Mouse (Mus musculus): ENCODE results near the gene Ppp2r2c.

Gene Ppp2r2c

DNA sequence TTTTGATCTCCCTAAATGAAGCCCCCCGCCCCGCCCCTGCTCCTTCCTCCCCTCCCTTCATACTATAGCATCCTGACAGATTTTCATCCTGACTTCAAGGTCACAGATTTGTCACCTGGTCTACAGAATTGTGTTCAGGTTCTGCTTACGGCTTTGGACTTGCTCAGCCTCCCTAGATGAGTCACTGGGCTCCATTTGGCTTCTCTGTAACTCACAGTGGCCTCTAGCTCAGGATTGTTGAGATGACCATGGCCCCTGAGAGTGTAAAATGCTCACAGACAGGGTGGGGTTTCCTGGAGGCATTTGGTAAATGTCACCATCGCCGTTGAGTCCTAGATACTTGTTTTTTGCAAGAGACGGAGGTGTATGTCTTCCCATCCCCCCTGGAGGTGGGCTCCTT, 2.6 kb downstream of the Ppp2r2c start:
- no peak for DNase-seq (ENCODE audit: low spot score)

GRCm38 (mm10) chr5:36875956-36876355, 7.6 kb downstream of the Ppp2r2c start:
- DNase-seq (ENCODE audit: low spot score), result no peak

DNA sequence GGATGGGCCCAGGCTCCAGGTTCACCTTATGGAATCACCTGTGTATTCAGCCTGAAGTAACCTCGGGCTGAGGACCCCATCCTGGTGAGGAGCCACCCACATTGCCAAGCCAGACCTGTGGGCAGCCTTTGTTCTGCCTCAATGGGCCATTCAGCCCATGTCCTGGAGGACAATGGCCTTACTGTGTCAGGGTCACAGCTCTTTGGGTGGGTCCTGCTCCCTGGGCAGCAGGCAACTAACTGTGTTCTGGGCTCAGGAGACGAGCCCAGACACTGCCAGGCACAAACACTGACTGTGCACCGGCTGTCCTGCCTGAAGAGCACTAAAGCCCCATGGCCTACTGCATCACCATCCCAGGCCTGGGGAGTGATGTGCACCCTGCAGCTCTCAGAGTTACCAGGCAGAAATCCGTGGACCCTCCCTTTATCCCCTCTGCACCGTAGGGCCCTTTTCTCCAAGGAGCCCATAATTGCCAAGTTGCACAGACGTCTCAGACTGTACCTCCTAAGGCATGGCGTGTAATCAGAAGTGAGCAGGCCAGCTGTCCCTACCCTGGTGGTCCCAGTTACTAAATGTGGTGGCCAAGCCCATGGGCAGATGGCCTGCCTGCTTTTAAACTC, 8.6 kb downstream of the Ppp2r2c start:
- DNase-seq (ENCODE audit: low spot score), result no peak

DNA sequence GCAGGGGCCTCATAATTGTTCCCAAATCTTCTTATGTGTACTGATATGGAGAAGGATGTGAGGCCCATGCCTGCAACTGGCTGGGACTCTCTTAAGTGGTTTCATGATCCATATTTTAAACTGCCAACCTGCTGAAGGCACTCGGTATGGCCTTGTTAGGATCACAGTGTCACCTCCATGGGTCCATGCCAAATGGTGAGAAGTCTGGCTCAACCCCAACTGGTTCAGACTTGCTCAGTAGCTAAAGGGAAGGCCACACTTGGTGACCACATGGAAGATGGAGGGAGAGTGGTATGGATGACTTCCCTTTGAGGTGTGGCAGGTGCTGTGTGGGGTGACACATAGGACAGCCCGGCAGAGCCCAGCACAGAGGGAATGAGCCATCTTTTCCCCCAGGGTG, 9.3 kb downstream of the Ppp2r2c start:
- no peak for DNase-seq (ENCODE audit: low spot score)

- no peak for DNase-seq (ENCODE audit: low spot score)
Observed at GRCm38 (mm10) chr5:36878801-36879200, 10.5 kb downstream of the Ppp2r2c start.

GRCm38 (mm10) chr5:36880622-36881021, 12.3 kb downstream of the Ppp2r2c start:
- DNase-seq (ENCODE audit: low spot score), result no peak

GRCm38 (mm10) chr5:36883516-36883915, 15.2 kb downstream of the Ppp2r2c start:
- DNase-seq (ENCODE audit: low spot score), result no peak

DNA sequence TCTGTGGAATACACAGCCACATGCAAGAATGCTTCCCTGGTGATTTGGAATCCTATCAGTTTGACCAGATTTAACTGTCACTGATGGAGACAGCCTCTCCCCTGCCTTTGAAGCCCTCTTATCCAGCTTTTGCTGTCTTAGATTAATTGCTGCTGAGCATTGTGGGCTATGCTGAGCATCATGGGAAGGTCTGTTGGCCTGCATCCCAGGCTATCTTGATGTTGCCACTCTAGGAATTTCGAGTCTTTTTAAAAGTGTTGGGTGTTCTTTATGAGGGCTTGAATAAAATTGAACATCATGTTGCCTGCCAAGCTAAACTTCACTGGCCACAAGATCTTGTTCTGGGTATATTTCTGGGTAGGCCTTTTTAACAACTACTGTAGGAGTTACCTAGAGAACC, 16.8 kb downstream of the Ppp2r2c start:
- no peak for DNase-seq (ENCODE audit: low spot score)

- DNase-seq (ENCODE audit: low spot score), result no peak
Observed at GRCm38 (mm10) chr5:36885595-36885994, 17.3 kb downstream of the Ppp2r2c start.

DNA sequence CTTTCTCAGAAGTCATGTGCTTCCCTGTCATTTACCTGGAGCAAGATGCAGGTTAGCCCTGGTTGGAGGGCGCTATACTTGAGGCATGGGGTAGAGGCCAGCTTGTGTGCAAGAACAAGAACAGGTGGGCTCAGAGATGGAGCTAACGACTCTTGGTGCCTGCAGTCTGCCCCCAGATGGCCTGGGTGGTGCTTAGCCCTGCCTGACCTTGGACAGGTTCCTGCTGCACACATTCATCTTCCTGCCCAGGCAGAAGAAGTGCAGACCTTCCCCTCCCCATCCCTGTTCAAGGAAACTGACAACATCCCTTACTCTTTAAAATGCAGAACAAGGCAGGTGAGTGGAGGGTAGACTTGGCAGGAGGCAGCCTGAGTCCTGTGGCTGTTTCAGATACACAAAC, 18.0 kb downstream of the Ppp2r2c start:
- no peak for DNase-seq (ENCODE audit: low spot score)

DNA sequence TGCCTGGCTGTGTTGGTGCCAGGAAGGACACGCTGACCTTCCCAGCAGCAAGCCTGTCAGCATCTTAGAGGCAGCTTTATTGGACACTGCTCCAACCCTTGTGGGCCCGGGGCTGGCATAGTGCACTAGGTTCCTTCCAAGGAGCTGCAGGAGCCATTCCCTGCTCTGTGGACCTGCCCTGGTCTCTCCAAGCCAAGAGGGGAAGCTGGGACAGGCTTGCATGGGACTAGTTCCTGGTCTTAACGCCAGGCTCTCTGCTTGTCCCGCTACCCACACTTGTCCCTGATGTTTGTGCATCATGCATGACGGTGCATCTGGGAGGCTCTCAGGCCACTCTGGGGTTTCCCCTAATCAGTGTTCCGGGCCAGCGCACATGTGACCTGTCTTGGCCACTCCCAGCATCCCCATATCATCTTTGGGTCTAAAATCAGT, 18.6 kb downstream of the Ppp2r2c start:
- no peak for DNase-seq (ENCODE audit: low spot score)

GRCm38 (mm10) chr5:36887299-36887988, 19.1 kb downstream of the Ppp2r2c start:
- DNase-seq (ENCODE audit: low spot score), result no peak

DNA sequence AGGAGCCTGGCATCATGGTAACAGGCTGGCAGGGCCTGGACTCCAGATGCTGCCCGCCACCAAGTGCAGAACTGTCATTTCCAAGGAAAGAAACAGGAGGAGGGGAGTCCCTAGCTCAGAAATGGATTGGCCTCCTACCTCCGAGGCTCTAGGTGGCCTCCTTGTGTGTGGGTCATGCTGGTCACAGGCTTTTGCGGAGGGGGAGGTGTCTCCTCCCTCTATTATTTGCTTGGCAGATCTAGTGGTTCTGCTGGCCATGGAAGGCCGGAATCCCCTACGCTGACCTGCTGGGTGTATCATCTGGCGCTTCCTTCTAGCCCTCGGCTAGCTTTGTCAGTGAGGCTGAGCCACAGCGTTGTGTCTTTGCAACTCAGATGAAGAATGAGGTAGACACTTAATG, 20.2 kb downstream of the Ppp2r2c start:
- DNase-seq (ENCODE audit: low spot score), result no peak

GRCm38 (mm10) chr5:36888911-36889310, 20.6 kb downstream of the Ppp2r2c start:
- DNase-seq (ENCODE audit: low spot score), result no peak

DNA sequence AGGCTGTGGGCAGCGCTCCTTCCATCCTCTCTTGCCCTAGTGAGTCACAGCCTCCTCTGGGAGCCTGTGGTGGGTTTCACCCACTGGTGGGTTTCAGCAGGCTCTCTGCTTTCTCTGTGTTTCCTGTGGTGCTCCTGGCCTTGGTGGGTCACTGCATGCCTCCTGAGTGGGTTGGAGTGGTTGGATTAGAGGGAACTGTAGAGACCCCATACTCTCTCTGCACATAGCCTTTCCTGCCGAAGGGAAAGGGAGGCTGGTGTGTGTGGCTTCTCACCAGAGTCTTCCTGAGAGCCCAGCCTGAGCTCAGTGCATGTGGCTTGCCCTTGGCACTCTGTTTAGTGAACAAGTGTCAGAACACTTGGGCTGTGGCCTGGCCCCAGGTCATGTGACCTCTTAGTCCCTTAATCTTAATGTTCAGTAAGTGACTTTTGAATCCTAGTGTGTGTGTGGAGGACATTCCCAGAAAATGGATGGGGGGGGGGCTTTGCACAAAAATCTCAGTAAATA, 21.1 kb downstream of the Ppp2r2c start:
- no peak for DNase-seq (ENCODE audit: low spot score)

DNA sequence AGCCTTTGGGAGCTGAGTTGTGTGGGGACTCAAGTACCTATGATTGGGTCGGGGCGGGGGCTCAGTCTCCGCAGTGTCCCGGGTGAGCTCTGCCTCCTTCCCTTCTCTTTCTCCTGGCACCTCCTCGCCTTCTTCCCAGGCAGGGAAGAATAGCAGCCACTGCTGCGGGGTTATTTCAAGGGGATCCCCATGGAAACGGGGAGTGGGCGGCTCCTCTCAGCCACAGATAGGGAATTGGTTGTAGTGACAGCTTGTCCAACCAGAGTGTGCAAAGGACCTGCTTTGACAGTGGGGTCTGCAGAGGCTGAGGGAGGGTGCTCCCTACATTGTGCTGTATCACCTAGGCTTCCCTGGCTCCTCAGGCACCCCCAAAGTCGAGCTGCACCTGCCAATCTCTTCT, 22.5 kb downstream of the Ppp2r2c start:
- peak; percentile 39 for DNase-seq (ENCODE audit: low spot score)

DNA sequence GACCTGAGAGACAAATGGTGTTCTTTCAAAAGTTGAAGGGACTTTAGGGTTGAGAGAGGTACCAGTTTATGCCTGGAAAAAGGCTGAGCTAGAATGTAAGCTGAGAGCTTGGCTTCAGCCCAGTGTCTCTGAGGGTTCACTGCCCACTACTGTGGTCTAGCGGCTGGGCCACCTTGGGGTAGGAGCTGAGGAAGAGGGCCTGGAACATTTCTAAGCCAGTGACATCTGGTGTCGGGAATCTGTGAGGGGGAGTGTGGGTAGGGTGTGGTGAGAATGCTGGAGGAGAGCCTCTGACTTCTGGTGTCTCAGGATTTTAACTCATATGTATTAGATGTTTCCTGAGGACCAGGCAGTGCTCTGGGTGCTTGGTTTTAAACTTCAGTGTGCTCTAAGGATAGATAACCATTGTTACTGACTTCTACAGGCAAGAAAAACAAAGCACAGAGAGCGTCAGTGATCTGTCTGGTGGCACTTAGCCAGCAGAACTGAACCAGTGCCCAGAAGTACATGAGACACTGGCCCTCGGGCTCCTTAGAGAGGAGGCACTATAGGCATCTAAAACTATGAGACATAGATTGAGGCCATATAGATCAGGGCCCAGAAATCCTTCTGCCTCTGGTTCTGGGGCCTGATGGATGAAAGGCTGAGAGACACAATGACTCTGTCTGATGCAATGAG, 23.6 kb downstream of the Ppp2r2c start:
- DNase-seq (ENCODE audit: low spot score), result no peak

GRCm38 (mm10) chr5:36893263-36893662, 24.9 kb downstream of the Ppp2r2c start:
- DNase-seq (ENCODE audit: low spot score), result no peak

GRCm38 (mm10) chr5:36894070-36894469, 25.8 kb downstream of the Ppp2r2c start:
- no peak for DNase-seq (ENCODE audit: low spot score)

DNA sequence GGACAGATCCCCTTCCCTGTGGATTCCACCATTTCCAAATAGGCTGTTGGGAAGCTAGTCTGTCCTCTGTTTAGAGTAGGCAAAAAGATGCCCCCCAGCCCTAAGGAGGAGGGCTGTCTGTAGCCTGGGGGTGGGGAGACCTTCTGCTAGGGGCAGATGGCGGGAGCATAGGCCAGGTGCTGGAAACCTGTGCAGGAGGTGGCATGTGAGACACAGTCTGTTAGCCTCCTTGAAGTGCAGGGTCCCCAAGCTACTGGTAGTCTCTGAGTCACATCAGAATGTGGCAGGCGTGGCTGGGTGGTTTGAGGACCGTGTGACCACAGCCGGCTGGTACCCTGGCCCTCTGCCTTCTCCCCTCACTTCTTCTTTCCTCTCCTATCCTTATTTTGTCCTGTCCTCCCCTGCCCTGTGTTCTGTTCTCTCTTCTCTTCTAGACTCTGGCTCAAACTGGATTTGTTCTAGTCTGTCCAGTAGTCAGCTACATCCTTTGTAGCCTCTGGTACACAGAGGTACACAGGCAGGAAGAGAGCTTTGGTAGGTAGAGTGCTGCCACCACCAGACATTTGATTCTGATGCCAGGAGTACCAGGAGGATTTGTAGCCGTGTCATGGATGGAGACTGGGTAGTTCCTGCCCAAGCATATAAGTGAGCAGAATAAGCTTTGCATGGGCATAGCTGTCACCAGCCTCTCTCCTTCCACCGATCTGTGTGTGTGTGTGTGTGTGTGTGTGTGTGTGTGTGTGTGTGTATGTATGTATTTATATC, 26.5 kb downstream of the Ppp2r2c start:
- no peak for DNase-seq (ENCODE audit: low spot score)

- no peak for DNase-seq (ENCODE audit: low spot score)
Observed at GRCm38 (mm10) chr5:36895621-36896573, 27.6 kb downstream of the Ppp2r2c start.

All from embryo, embryonic 10.5 days (tissue).